Mouse (Mus musculus): ENCODE measurements around the gene Atp7a.
"Not testable (repeated sequence)": the region's sequence is repeated elsewhere in the genome, so short reads cannot be mapped to it uniquely, and the experiment has no call there.

GRCm38 (mm10) chrX:106077858-106078257 lies 50.8 kb downstream of the Atp7a start:
- not testable (repeated sequence) for TF ChIP-seq CTCF (IDR thresholded peaks at IDR 0.05; ENCODE audit: low read depth, low read length); POLR2A (IDR thresholded peaks at IDR 0.05; ENCODE audit: insufficient read depth, low read length); EP300 (IDR thresholded peaks at IDR 0.05; ENCODE audit: insufficient read depth, low read depth, low read length)
